Mouse (Mus musculus): ENCODE data around the gene Ebf3. TPM values are rescaled to one million over a fixed set of nuclear protein-coding genes. Genes with fewer than 3 reads are reported as not detected.

Gene Ebf3
- 2.7 TPM for polyA plus RNA-seq (2015; fragmentation: Illumina TruSeq; extraction: RNeasy Lipid Tissue Mini Kit (QIAGEN cat#74804); ENCODE audit: low read depth, low replicate concordance)

GRCm38 (mm10) chr7:137313904-137314691 lies at the start of gene Ebf3:
TSS of gene Ebf3 (minus strand) at chr7:137314445.

Other genes starting within 250 kb of the Ebf3 start
- gene 9430038I01Rik, start 96.3 kb upstream of the Ebf3 start, polyA plus RNA-seq (2015; fragmentation: Illumina TruSeq; extraction: RNeasy Lipid Tissue Mini Kit (QIAGEN cat#74804); ENCODE audit: low read depth, low replicate concordance) = 5.6 TPM
- 179 TPM for gene Glrx3, start 123.2 kb upstream of the Ebf3 start, polyA plus RNA-seq (2015; fragmentation: Illumina TruSeq; extraction: RNeasy Lipid Tissue Mini Kit (QIAGEN cat#74804); ENCODE audit: low read depth, low replicate concordance)